8 mouse cellular contexts compared by ENCODE assay signal in genomic region chr8:22228621-22229020, GRCm38 (mm10). TPM values are rescaled to one million over a fixed set of nuclear protein-coding genes. Genes with fewer than 3 reads are reported as not detected.
DNase-seq lines count a peak whose midpoint lies in the region; ATAC-seq and TF ChIP-seq lines count a peak whose summit lies in the region.

No protein-coding gene starts in this region.

- peak; percentile 44; the same call in 1 of the 2 replicates for ATAC-seq in heart, postnatal 0 days (ENCODE audit: insufficient read depth, low read depth)

- H3K36me3 ChIP-seq in E14TG2a.4 (ENCODE audit: insufficient read depth, low read length), result no peaks in the 10 kb centered on the region
- H3K36me3 ChIP-seq in heart, postnatal 0 days (replicated peaks; ENCODE audit: control insufficient read depth, insufficient read depth, low read length), result no peaks in the 10 kb centered on the region

- peaks cover 23% of the 10 kb centered on the region for H3K27me3 ChIP-seq in E14TG2a.4 (ENCODE audit: insufficient read depth, low read length)
- 0 out of 2 replicates have a peak, but pooled peaks cover 7% of the 10 kb centered on the region for H3K27me3 ChIP-seq in heart, postnatal 0 days (ENCODE audit: control insufficient read depth, insufficient read depth, low read length)

- peak overlapping the region; percentile 30; the same call in 1 of the 2 replicates for H3K4me3 ChIP-seq in E14TG2a.4 (replicated peaks; ENCODE audit: low read length)
- H3K4me3 ChIP-seq in heart, postnatal 0 days (ENCODE audit: low read depth, low read length), result peak overlapping the region; percentile 58

- 43% methylated on average over 7 of the region's 7 CpGs for WGBS in heart, postnatal 0 days

- H3K4me2 ChIP-seq in heart, postnatal 0 days (ENCODE audit: low read depth, low read length), result peak overlapping the region; percentile 72

- peak overlapping the region; percentile 45; the same call in 1 of the 2 replicates for H3K9ac ChIP-seq in heart, postnatal 0 days (replicated peaks; ENCODE audit: low read depth, low read length)

- no peak for TF ChIP-seq CTCF in E14TG2a.4 (conservative IDR thresholded peaks at IDR 0.05; ENCODE audit: low read length)
- no peak for TF ChIP-seq CTCF in heart, postnatal 0 days (IDR thresholded peaks at IDR 0.05; ENCODE audit: low read depth)

- H3K9me3 ChIP-seq in E14TG2a.4 (ENCODE audit: low read length), result no peaks in the 10 kb centered on the region
- no peaks in the 10 kb centered on the region for H3K9me3 ChIP-seq in heart, postnatal 0 days (replicated peaks; ENCODE audit: control insufficient read depth, low read length)

- DNase-seq in adrenal gland, postnatal 36 days, result peak; percentile 2 to 16
- DNase-seq in adrenal gland, postnatal 4 days (ENCODE audit: low spot score in 2 of 2), result no peak
- no peak for DNase-seq in heart, postnatal 0 days (ENCODE audit: low spot score)
- DNase-seq in lung, postnatal 10 days, result peak; percentile 52
- no peak for DNase-seq in right cerebral cortex, adult 18-20 months
- DNase-seq in layer of hippocampus, adult 9-11 months, result no peak
- no peak for DNase-seq in layer of hippocampus, postnatal 14 days (ENCODE audit: low spot score in 2 of 2)

- TF ChIP-seq EP300 in heart, postnatal 0 days (IDR thresholded peaks at IDR 0.05; ENCODE audit: low read depth), result no peak

- H3K27ac ChIP-seq in heart, postnatal 0 days (ENCODE audit: low read depth), result peak overlapping the region; percentile 76

- H3K4me1 ChIP-seq in E14TG2a.4 (replicated peaks; ENCODE audit: low read depth, low read length), result peaks cover 35% of the 10 kb centered on the region
- H3K4me1 ChIP-seq in heart, postnatal 0 days (ENCODE audit: control insufficient read depth, insufficient read depth), result no peaks in the 10 kb centered on the region

RNA-seq across cellular contexts. Expression of gene Thsd1, which starts 1.5 kb away (rescaled TPM):
- total RNA-seq in adrenal gland, postnatal 36 days (2021), result 1 to 10 TPM; 2.8 to 3.2 TPM
- 1 to 10 TPM; 8.4 to 8.9 TPM for total RNA-seq in adrenal gland, postnatal 4 days (2021)
- total RNA-seq in heart, postnatal 0 days (2014; rRNA removed; ENCODE audit: low replicate concordance), result 7.1 and 8.0 TPM in 2 replicates
- polyA plus RNA-seq in heart, postnatal 0 days (2015; fragmentation: Nextera tagmentation; extraction: Ambion mirVana), result 9.4 and 10.1 TPM in 2 replicates
- 1 to 10 TPM; 5.3 to 6.0 TPM for total RNA-seq in layer of hippocampus, postnatal 14 days (2021)

RNA-seq across cellular contexts. Expression of gene Vps36, which starts 36.0 kb away (rescaled TPM):
- total RNA-seq in adrenal gland, postnatal 36 days (2021), result 10 to 100 TPM; 37.5 to 40.4 TPM
- 10 to 100 TPM; 35.8 to 37.4 TPM for total RNA-seq in adrenal gland, postnatal 4 days (2021)
- 14.0 and 18.1 TPM in 2 replicates for total RNA-seq in heart, postnatal 0 days (2014; rRNA removed; ENCODE audit: low replicate concordance)
- 19.5 and 20.9 TPM in 2 replicates for polyA plus RNA-seq in heart, postnatal 0 days (2015; fragmentation: Nextera tagmentation; extraction: Ambion mirVana)
- 10 to 100 TPM; 31.6 to 37.6 TPM for total RNA-seq in layer of hippocampus, postnatal 14 days (2021)

RNA-seq across cellular contexts. Expression of gene Ckap2, which starts 43.0 kb away (rescaled TPM):
- total RNA-seq in adrenal gland, postnatal 36 days (2021), result 1 to 10 TPM; 5.2 to 5.6 TPM
- 10 to 100 TPM; 22.9 to 24.2 TPM for total RNA-seq in adrenal gland, postnatal 4 days (2021)
- total RNA-seq in heart, postnatal 0 days (2014; rRNA removed; ENCODE audit: low replicate concordance), result 24.9 and 30.0 TPM in 2 replicates
- polyA plus RNA-seq in heart, postnatal 0 days (2015; fragmentation: Nextera tagmentation; extraction: Ambion mirVana), result 14.3 and 15.0 TPM in 2 replicates
- total RNA-seq in layer of hippocampus, postnatal 14 days (2021), result 1 to 10 TPM; 2.4 to 2.8 TPM

RNA-seq across cellular contexts. Expression of gene Tpte, which starts 54.6 kb away (rescaled TPM):
- total RNA-seq in adrenal gland, postnatal 36 days (2021), result not detected
- total RNA-seq in adrenal gland, postnatal 4 days (2021), result not detected
- total RNA-seq in heart, postnatal 0 days (2014; rRNA removed; ENCODE audit: low replicate concordance), result not detected in 2 replicates
- polyA plus RNA-seq in heart, postnatal 0 days (2015; fragmentation: Nextera tagmentation; extraction: Ambion mirVana), result not detected in 2 replicates
- total RNA-seq in layer of hippocampus, postnatal 14 days (2021), result not detected

Comparison
In these comparisons a context has a peak if more than half of its experiments do, and no peak if none do; other contexts are left out.
1. DNase-seq: peak in adrenal gland, postnatal 36 days (2 of 2) and lung, postnatal 10 days (single experiment); none in adrenal gland, postnatal 4 days (0 of 2), heart, postnatal 0 days (single experiment), right cerebral cortex, adult 18-20 months (single experiment), layer of hippocampus, adult 9-11 months (single experiment) and layer of hippocampus, postnatal 14 days (0 of 2).